Mouse (Mus musculus) spleen, adult 2 months (tissue): ENCODE results near the gene Zfp599.
"Not testable (repeated sequence)": the region's sequence is repeated elsewhere in the genome, so short reads cannot be mapped to it uniquely, and the experiment has no call there.

Experiments used
- CTCF ChIP-seq: fragments of 200-500 bp; IDR thresholded peaks from 2 replicates; pipeline ENCODE4 v1.5.1; 2011; ENCODE audit warnings: mild to moderate bottlenecking, inconsistent platforms; ENCODE audit not compliant: insufficient read depth, insufficient read length, insufficient replicate concordance; ENCODE audit errors: extremely low read depth
- POLR2A ChIP-seq: fragments of 200-500 bp; IDR thresholded peaks from 2 replicates; pipeline ENCODE4 v1.6.1; 2011; ENCODE audit warnings: low read depth, low read length, inconsistent platforms

DNA sequence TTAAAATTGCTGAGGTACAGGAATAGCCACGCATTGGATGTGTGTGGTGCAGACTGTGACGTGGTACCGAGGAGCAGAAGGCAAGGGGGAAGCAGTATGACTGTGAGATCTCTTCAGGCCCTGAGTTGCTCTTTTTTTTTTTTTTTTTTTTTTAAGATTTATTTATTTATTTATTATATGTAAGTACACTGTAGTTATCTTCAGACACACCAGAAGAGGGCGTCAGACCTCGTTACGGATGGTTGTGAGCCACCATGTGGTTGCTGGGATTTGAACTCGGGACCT, 33.4 kb downstream of the Zfp599 start:
- not testable (repeated sequence) for TF ChIP-seq POLR2A, CTCF
